Mouse (Mus musculus) heart, embryonic 13.5 days (tissue): ENCODE results near the gene S1pr2. TPM values are rescaled to one million over a fixed set of nuclear protein-coding genes. Genes with fewer than 3 reads are reported as not detected.

Experiments
- ATAC-seq: fragments of 200-750 bp; cut with Nextera tagmentation; 2 replicates; pipeline ENCODE4 v1.8.0; 2017; ENCODE audit warnings: moderate TSS enrichment; ENCODE audit not compliant: insufficient number of reproducible peaks, low FRiP score, low TSS enrichment; ENCODE audit errors: extremely low read depth
- H3K27ac ChIP-seq: fragments of 300-500 bp; sonication (generic); replicated peaks from 2 replicates; pipeline ENCODE4 v1.5.1; 2015; ENCODE audit warnings: moderate library complexity, mild to moderate bottlenecking, inconsistent platforms
- H3K27me3 ChIP-seq: fragments of 300-500 bp; sonication (generic); replicated peaks from 2 replicates; pipeline ENCODE4 v1.6.1; 2015; ENCODE audit warnings: mild to moderate bottlenecking, inconsistent platforms
- H3K36me3 ChIP-seq: fragments of 300-500 bp; sonication (generic); 2 replicates; pipeline ENCODE4 v1.6.1; 2015; ENCODE audit warnings: mild to moderate bottlenecking, inconsistent platforms
- H3K4me1 ChIP-seq: fragments of 300-500 bp; sonication (generic); 2 replicates; pipeline ENCODE4 v1.6.1; 2015; ENCODE audit warnings: inconsistent platforms
- H3K4me2 ChIP-seq: fragments of 300-500 bp; sonication (generic); 2 replicates; pipeline ENCODE4 v1.6.1; 2015; ENCODE audit warnings: inconsistent platforms, mild to moderate bottlenecking, moderate library complexity
- H3K4me3 ChIP-seq: fragments of 300-500 bp; sonication (generic); 2 replicates; pipeline ENCODE4 v1.5.1; 2015; ENCODE audit warnings: moderate library complexity, mild to moderate bottlenecking, inconsistent platforms
- H3K9ac ChIP-seq: fragments of 300-500 bp; sonication (generic); 2 replicates; pipeline ENCODE4 v1.6.1; 2015; ENCODE audit warnings: inconsistent platforms, mild to moderate bottlenecking, moderate library complexity
- H3K9me3 ChIP-seq: fragments of 300-500 bp; sonication (generic); 2 replicates; pipeline ENCODE4 v1.6.1; 2016; ENCODE audit warnings: inconsistent platforms
- WGBS: fragments of 180-500 bp; shearing (Covaris S2); methylation state at CpG from one replicate; pipeline ENCODE4 v1.1.7; 2015; ENCODE audit warnings: mixed read lengths; 5-methylcytosine and 5-hydroxymethylcytosine counted together
- polyA plus RNA-seq: library from polyadenylated mRNA; unstranded; fragments of >200 nt; fragmentation: Nextera tagmentation; extraction: Ambion mirVana; gene quantifications from 2 replicates; pipeline ENCODE4 v1.2.1, GENCODE M21; 2015

The S1pr2 gene
- polyA plus RNA-seq, 1 experiment from 2014 or later = 21.9 TPM

- H3K36me3 ChIP-seq = peaks cover 23% of the 10 kb centered on the region
- no peak overlapping the region for H3K9ac ChIP-seq
- no peak overlapping the region for H3K27ac ChIP-seq
- 60% methylated on average over 9 of the region's 9 CpGs for whole genome bisulfite sequencing
- no peak overlapping the region for H3K4me3 ChIP-seq
- no peak overlapping the region for H3K4me2 ChIP-seq
- H3K9me3 ChIP-seq = no peaks in the 10 kb centered on the region
- no peaks in the 10 kb centered on the region for H3K4me1 ChIP-seq
- H3K27me3 ChIP-seq = no peaks in the 10 kb centered on the region
- ATAC-seq = no peak
Measured at GRCm38 (mm10) chr9:20961557-20961956, 15.0 kb downstream of the S1pr2 start.

GRCm38 (mm10) chr9:20959430-20959938 lies 17.1 kb downstream of the S1pr2 start, which contains the start of gene Dnmt1:
Gene Dnmt1, minus strand, starts transcription at chr9:20959888.
- Histone ChIP-seq H3K27me3 (no peaks in the 10 kb centered on the region), H3K4me1 (no peaks in the 10 kb centered on the region), H3K9ac (no peak within 1 kb of the TSS), H3K4me3 (no peak within 1 kb of the TSS), H3K9me3 (no peaks in the 10 kb centered on the region), H3K27ac (no peak within 1 kb of the TSS), H3K36me3 (0 out of 2 replicates have a peak, but pooled peaks cover 3% of the 10 kb centered on the region), H3K4me2 (no peak within 1 kb of the TSS)
- WGBS = 75% methylated on average over 2 of the region's 2 CpGs
- ATAC-seq = no peak

DNA sequence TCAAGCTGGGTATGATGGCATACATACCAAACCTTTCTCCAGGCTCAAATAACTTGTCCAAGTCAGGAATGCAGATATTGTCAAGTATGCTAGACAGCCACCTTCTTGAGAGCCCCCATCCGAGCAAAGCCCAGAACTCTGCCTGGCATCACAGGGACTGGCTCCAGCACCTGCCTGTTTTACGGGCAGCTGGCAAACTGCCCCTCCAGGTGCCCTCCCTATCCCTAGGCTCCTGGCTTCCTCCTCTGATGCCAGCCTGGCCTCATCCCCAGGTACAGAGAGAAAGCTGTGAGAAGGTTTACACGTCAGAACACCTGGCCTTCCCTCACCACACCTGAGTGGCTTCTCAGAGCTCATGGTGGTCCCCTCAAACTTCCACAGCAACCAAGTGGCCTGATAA lies 19.6 kb downstream of the S1pr2 start:
- Histone ChIP-seq H3K27ac (no peak overlapping the region), H3K9me3 (no peaks in the 10 kb centered on the region), H3K4me3 (no peak overlapping the region), H3K4me2 (no peak overlapping the region), H3K4me1 (peaks cover 5% of the 10 kb centered on the region; the same call in 1 of the 2 replicates), H3K9ac (no peak overlapping the region), H3K36me3 (no peaks in the 10 kb centered on the region), H3K27me3 (no peaks in the 10 kb centered on the region)
- 63% methylated on average over 3 of the region's 3 CpGs for WGBS
- ATAC-seq = no peak

GRCm38 (mm10) chr9:20952520-20953227 lies 23.9 kb downstream of the S1pr2 start:
- ATAC-seq = peak; percentile 89
- H3K36me3 ChIP-seq = peaks cover 3% of the 10 kb centered on the region; the same call in 1 of the 2 replicates
- no peaks in the 10 kb centered on the region for H3K9me3 ChIP-seq
- peak overlapping the region; percentile 91 for H3K4me2 ChIP-seq
- WGBS = under 1% methylated on average over 51 of the region's 51 CpGs
- H3K27ac ChIP-seq = peak overlapping the region; percentile 94
- peak overlapping the region; percentile 98 for H3K9ac ChIP-seq
- H3K4me1 ChIP-seq = peaks cover 34% of the 10 kb centered on the region
- peak overlapping the region; percentile 93 for H3K4me3 ChIP-seq
- H3K27me3 ChIP-seq = no peaks in the 10 kb centered on the region

DNA sequence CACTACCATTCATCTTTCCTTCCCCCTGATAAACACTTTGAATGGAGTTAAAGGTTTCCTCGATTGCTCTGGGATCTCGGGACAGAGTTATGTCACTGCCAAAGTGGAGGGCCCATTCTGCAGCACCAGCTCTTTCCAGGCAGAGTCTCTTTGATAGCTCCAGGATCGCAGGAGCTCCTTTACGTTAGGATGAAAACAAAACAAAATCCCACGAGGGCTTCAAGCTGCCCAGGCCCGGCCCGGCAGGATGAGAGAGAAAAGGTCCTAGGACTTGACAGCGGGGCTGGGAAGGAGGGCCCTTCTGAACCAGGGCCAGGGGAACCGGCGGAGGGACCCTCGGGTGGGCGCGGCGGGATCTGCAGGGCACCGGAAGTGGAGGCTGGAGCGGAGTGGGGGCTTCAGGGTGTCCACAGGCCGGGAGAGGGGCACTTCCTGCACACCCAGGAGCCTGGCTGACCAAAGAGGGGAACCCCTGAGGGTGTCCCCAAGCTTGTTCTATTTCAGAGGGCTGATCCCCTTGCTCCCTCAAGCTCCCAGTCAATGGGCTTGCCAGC lies 24.5 kb downstream of the S1pr2 start:
- Histone ChIP-seq H3K9ac (peak overlapping the region; percentile 98), H3K36me3 (peaks cover 9% of the 10 kb centered on the region; the same call in 1 of the 2 replicates), H3K27ac (peak overlapping the region; percentile 94), H3K4me3 (peak overlapping the region; percentile 93), H3K4me2 (peak overlapping the region; percentile 91), H3K9me3 (no peaks in the 10 kb centered on the region), H3K27me3 (no peaks in the 10 kb centered on the region), H3K4me1 (peaks cover 34% of the 10 kb centered on the region)
- WGBS = under 1% methylated on average over 15 of the region's 17 CpGs
- ATAC-seq = peak; percentile 34; the same call in 1 of the 2 replicates

- Histone ChIP-seq H3K4me1 (peaks cover 34% of the 10 kb centered on the region), H3K27me3 (no peaks in the 10 kb centered on the region), H3K4me2 (peak overlapping the region; percentile 91), H3K9me3 (no peaks in the 10 kb centered on the region), H3K9ac (peak overlapping the region; percentile 98), H3K27ac (peak overlapping the region; percentile 94), H3K36me3 (peaks cover 10% of the 10 kb centered on the region; the same call in 1 of the 2 replicates), H3K4me3 (peak overlapping the region; percentile 93)
- 10% methylated on average over 14 of the region's 14 CpGs for WGBS
- ATAC-seq = no peak
Measured at GRCm38 (mm10) chr9:20951441-20951840, 25.1 kb downstream of the S1pr2 start.

- peak overlapping the region; percentile 98 for H3K9ac ChIP-seq
- H3K4me1 ChIP-seq = peaks cover 38% of the 10 kb centered on the region
- 0 out of 2 replicates have a peak overlapping the region, but pooled peaks have one; percentile 93 for H3K4me3 ChIP-seq
- H3K9me3 ChIP-seq = no peaks in the 10 kb centered on the region
- peaks cover 16% of the 10 kb centered on the region; the same call in 1 of the 2 replicates for H3K36me3 ChIP-seq
- no peak overlapping the region for H3K27ac ChIP-seq
- ATAC-seq = no peak
- no peaks in the 10 kb centered on the region for H3K27me3 ChIP-seq
- H3K4me2 ChIP-seq = peak overlapping the region; percentile 91
Measured at GRCm38 (mm10) chr9:20950419-20950818, 26.2 kb downstream of the S1pr2 start.

- H3K4me1 ChIP-seq = peaks cover 51% of the 10 kb centered on the region
- H3K36me3 ChIP-seq = peaks cover 35% of the 10 kb centered on the region
- no peak overlapping the region for H3K9ac ChIP-seq
- 72% methylated on average over 16 of the region's 16 CpGs for WGBS
- no peaks in the 10 kb centered on the region for H3K9me3 ChIP-seq
- no peak overlapping the region for H3K4me3 ChIP-seq
- H3K4me2 ChIP-seq = no peak overlapping the region
- ATAC-seq = no peak
- H3K27me3 ChIP-seq = no peaks in the 10 kb centered on the region
- no peak overlapping the region for H3K27ac ChIP-seq
Measured at GRCm38 (mm10) chr9:20946066-20946880, 30.3 kb downstream of the S1pr2 start.

- Histone ChIP-seq H3K4me1 (peaks cover 37% of the 10 kb centered on the region), H3K27me3 (no peaks in the 10 kb centered on the region), H3K4me2 (no peak overlapping the region), H3K36me3 (peaks cover 49% of the 10 kb centered on the region), H3K27ac (no peak overlapping the region), H3K9ac (no peak overlapping the region), H3K4me3 (no peak overlapping the region), H3K9me3 (no peaks in the 10 kb centered on the region)
- no peak for ATAC-seq
- whole genome bisulfite sequencing = 67% methylated on average over 4 of the region's 4 CpGs
Measured at GRCm38 (mm10) chr9:20944697-20945370, 31.7 kb downstream of the S1pr2 start.

DNA sequence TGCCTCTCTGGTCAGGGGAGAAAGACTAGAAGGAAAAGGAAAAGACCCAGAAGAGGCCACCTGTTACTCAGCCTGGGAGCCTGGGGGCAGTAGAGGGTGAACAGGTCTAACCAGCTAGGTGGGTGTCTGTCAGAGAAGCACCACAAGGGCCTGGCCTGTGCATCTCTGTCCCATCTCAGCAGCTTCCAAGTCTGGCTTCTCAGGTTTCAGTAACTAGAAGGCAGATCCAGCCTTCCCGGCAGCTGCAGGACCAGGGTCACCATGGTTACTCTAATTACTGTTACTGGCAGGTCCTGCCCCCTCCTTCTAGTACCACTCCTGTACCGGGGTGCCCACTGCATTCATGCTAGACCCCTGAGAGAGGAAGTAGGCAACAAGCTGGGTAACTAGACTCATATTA lies 32.7 kb downstream of the S1pr2 start:
- Histone ChIP-seq H3K9me3 (no peaks in the 10 kb centered on the region), H3K4me2 (no peak overlapping the region), H3K4me3 (no peak overlapping the region), H3K27ac (no peak overlapping the region), H3K4me1 (peaks cover 28% of the 10 kb centered on the region), H3K9ac (peak overlapping the region; percentile 16; the same call in 1 of the 2 replicates), H3K36me3 (peaks cover 59% of the 10 kb centered on the region), H3K27me3 (no peaks in the 10 kb centered on the region)
- ATAC-seq = no peak
- 31% methylated on average over 2 of the region's 2 CpGs for WGBS
